Mouse (Mus musculus): ENCODE results near the gene Pmpcb. TPM values are rescaled to one million over a fixed set of nuclear protein-coding genes. Genes with fewer than 3 reads are reported as not detected.

The Pmpcb gene
- polyA plus RNA-seq, 1 experiment from 2014 or later: 78.2 TPM

GRCm38 (mm10) chr5:21786258-21787185 is 49.6 kb downstream of the Pmpcb start:
- peak overlapping the region; percentile 94 for H3K27ac ChIP-seq
- peaks cover 45% of the 10 kb centered on the region for H3K36me3 ChIP-seq
- 2% methylated on average over 51 of the region's 51 CpGs for WGBS
- H3K27me3 ChIP-seq (ENCODE audit: insufficient read depth, poor library complexity, severe bottlenecking): no peaks in the 10 kb centered on the region
- peaks cover 33% of the 10 kb centered on the region for H3K4me1 ChIP-seq (replicated peaks)
- peak overlapping the region; percentile 79 for H3K4me3 ChIP-seq
- H3K9me3 ChIP-seq: no peaks in the 10 kb centered on the region
- peak; percentile 96 for DNase-seq (ENCODE audit: low spot score)

DNA sequence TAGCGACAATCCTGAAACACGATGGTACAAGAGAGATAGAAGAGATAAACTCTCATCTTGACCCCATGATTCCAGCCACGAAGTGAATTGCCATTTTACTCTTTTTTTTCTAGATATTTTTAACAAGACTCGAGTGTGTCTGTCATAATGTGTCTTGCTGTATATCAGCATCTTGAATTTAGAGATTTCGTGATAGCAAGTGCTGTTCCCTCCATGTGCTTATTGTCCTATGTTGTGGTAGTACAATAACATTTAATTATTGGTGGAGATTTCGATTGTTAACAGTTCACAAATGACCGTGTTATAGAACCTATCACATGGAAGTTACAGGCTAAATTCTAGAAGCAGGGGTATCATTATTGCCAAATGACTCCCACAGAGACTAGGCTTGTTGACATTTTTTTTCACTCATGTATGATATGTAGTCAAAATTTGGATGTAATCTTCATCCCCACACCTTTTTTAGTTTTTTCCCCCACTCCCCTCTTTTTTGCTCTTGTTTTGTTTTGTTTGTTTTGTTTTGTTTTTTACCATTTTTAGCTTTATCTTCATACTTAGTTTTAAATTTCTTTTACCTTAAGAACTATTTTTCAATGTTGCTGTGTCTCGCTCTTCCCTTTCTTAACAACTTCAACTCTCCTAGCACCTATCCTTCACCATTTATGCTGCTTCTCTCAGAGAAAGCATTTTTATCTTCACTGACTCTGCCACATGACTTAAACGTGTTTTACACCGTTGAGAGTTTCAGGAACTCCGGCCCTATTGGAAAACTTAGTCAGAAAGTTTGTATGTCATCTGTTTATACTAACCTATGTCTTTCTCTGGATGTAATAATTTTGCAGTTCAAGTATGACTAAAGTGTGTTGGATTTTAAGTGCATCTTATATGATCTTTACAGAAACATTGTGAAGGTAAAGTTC is 50.5 kb downstream of the Pmpcb start:
- DNase-seq (ENCODE audit: low spot score): no peak
- peak overlapping the region; percentile 94 for H3K27ac ChIP-seq
- no peaks in the 10 kb centered on the region for H3K27me3 ChIP-seq (ENCODE audit: insufficient read depth, poor library complexity, severe bottlenecking)
- WGBS: 39% methylated on average over 11 of the region's 11 CpGs
- H3K4me1 ChIP-seq (replicated peaks): peaks cover 33% of the 10 kb centered on the region
- peak overlapping the region; percentile 79 for H3K4me3 ChIP-seq
- peaks cover 45% of the 10 kb centered on the region for H3K36me3 ChIP-seq
- no peaks in the 10 kb centered on the region for H3K9me3 ChIP-seq

DNA sequence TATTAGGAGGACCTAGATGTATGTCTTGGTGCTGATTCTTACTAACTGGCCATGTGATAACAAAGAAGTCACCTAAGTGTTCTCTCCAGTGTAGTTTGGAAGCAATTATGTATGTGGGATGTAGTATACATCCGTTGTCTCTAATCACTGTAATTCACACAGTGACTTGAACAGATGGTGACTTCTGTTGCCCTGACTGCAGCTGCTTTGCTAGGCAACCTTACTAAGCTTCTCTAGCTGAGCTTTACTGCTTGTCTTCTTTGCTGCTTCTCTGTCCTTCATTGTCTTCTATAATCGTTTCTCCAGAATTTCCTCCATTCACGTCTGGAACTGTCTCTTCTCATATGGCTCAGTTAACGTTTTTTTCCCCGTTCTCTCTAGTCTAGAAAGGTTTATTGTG is 52.1 kb downstream of the Pmpcb start:
- DNase-seq (ENCODE audit: low spot score): no peak
- Histone ChIP-seq H3K4me1 (replicated peaks) (peaks cover 29% of the 10 kb centered on the region), H3K9me3 (no peaks in the 10 kb centered on the region), H3K4me3 (no peak overlapping the region), H3K27ac (no peak overlapping the region), H3K36me3 (peaks cover 37% of the 10 kb centered on the region), H3K27me3 (ENCODE audit: insufficient read depth, poor library complexity, severe bottlenecking) (no peaks in the 10 kb centered on the region)
- 81% methylated on average over 5 of the region's 5 CpGs for WGBS

DNA sequence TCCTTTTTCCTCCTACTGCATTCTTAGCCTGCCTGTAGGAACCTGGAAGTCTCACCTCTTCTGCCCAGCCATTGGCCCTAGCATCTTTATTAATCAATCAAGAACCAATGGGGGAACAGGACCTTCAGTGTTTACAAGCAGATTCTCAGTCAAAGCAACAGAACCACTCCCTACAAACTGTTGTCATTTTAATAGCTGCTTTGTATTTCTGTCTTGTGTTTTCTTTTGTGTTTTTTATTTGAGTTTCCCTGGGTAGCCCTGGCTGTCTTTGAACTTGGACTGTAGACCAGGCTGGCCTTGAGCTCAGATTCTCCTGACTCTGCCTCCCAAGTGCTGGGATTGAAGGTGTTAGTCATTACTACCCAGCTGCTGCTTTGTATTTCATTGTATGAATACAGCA is 55.2 kb downstream of the Pmpcb start:
- Histone ChIP-seq H3K27me3 (ENCODE audit: insufficient read depth, poor library complexity, severe bottlenecking) (no peaks in the 10 kb centered on the region), H3K36me3 (peaks cover 61% of the 10 kb centered on the region), H3K27ac (no peak overlapping the region), H3K9me3 (no peaks in the 10 kb centered on the region), H3K4me3 (no peak overlapping the region), H3K4me1 (replicated peaks) (peaks cover 20% of the 10 kb centered on the region)
- no peak for DNase-seq (ENCODE audit: low spot score)

DNA sequence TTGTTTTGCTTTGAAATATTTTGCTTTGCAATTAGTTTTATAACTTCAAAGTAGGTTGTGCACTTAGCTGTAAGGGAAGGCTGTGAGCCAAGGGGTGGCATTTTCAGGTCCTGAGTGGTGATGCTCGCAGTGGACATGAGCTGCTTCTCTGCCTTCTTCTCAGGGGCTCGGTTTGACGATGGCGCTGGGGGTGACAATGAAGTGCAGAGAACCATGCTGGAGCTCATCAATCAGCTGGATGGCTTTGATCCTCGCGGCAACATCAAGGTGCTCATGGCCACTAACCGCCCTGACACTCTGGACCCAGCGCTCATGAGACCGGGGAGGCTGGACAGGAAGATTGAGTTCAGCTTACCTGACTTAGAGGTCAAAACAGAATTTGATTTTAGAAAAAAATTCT is 66.0 kb downstream of the Pmpcb start:
- no peak for DNase-seq (ENCODE audit: low spot score)
- no peaks in the 10 kb centered on the region for H3K4me1 ChIP-seq (replicated peaks)
- peaks cover 74% of the 10 kb centered on the region for H3K36me3 ChIP-seq
- no peak overlapping the region for H3K27ac ChIP-seq
- no peaks in the 10 kb centered on the region for H3K9me3 ChIP-seq
- 96% methylated on average over 9 of the region's 9 CpGs for WGBS
- no peaks in the 10 kb centered on the region for H3K27me3 ChIP-seq (ENCODE audit: insufficient read depth, poor library complexity, severe bottlenecking)
- no peak overlapping the region for H3K4me3 ChIP-seq

- WGBS: 91% methylated on average over 12 of the region's 12 CpGs
- H3K4me1 ChIP-seq (replicated peaks): no peaks in the 10 kb centered on the region
- H3K36me3 ChIP-seq: peaks cover 66% of the 10 kb centered on the region
Observed at GRCm38 (mm10) chr5:21803691-21804188, 66.8 kb downstream of the Pmpcb start.

DNA sequence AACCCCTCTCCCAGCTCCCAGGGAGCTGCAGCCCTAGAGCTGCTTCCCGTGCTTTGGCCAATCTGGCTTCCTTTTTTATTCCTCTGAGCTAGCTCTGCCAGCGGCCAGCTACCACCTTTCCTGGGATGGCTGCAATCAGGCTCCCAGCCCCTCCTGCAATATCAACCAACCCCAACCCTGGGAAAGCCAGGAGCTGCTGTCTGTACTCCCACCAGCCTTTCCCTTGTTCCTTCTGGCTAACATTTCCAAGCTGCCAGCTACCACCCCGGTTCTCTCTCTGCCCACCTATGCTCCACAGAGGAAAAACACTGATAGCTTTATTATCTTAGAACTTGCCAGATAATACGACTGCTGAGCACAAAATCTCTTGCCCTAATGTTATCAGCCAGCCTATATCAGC is 67.9 kb downstream of the Pmpcb start:
- Histone ChIP-seq H3K27ac (no peak overlapping the region), H3K9me3 (no peaks in the 10 kb centered on the region), H3K36me3 (peaks cover 55% of the 10 kb centered on the region), H3K27me3 (ENCODE audit: insufficient read depth, poor library complexity, severe bottlenecking) (no peaks in the 10 kb centered on the region), H3K4me1 (replicated peaks) (no peaks in the 10 kb centered on the region), H3K4me3 (no peak overlapping the region)
- 83% methylated on average over 4 of the region's 4 CpGs for WGBS
- DNase-seq (ENCODE audit: low spot score): no peak

More at GRCm38 (mm10) chr5:21803691-21804188, 66.8 kb downstream of the Pmpcb start:
- H3K4me3 ChIP-seq: no peak overlapping the region
- H3K27ac ChIP-seq: no peak overlapping the region
- no peaks in the 10 kb centered on the region for H3K9me3 ChIP-seq
- no peaks in the 10 kb centered on the region for H3K27me3 ChIP-seq (ENCODE audit: insufficient read depth, poor library complexity, severe bottlenecking)
- no peak for DNase-seq (ENCODE audit: low spot score)

Other genes starting within 250 kb of the Pmpcb start
- gene Lrrc17, start 193.6 kb upstream of the Pmpcb start, polyA plus RNA-seq (2016; fragmentation: Nextera tagmentation; extraction: Ambion mirVana): 6.1 and 12.8 TPM in 2 replicates
- gene Fbxl13, start 91.5 kb upstream of the Pmpcb start, polyA plus RNA-seq (2016; fragmentation: Nextera tagmentation; extraction: Ambion mirVana): 0.20 and 0.41 TPM in 2 replicates
- gene Armc10, start 91.3 kb upstream of the Pmpcb start, polyA plus RNA-seq (2016; fragmentation: Nextera tagmentation; extraction: Ambion mirVana): 62.9 and 66.8 TPM in 2 replicates
- 5.6 and 6.1 TPM in 2 replicates for gene Napepld, start 35.7 kb upstream of the Pmpcb start, polyA plus RNA-seq (2016; fragmentation: Nextera tagmentation; extraction: Ambion mirVana)
- gene Dnajc2, start 48.1 kb downstream of the Pmpcb start, polyA plus RNA-seq (2016; fragmentation: Nextera tagmentation; extraction: Ambion mirVana): 67.1 and 94.3 TPM in 2 replicates
- gene Psmc2, start 48.1 kb downstream of the Pmpcb start, polyA plus RNA-seq (2016; fragmentation: Nextera tagmentation; extraction: Ambion mirVana): 231 and 236 TPM in 2 replicates
- gene Slc26a5, start 128.5 kb downstream of the Pmpcb start, polyA plus RNA-seq (2016; fragmentation: Nextera tagmentation; extraction: Ambion mirVana): 0.09 TPM in 1 of 2 replicates, not detected in the other

All from hindbrain, embryonic 10.5 days (tissue).